In genomic region chr9:99763530-99763929, GRCm38 (mm10) we compare ENCODE assay signal across 12 mouse cellular contexts. TPM values are rescaled to one million over a fixed set of nuclear protein-coding genes. Genes with fewer than 3 reads are reported as not detected.
A peak's percentile ranks its signal among the peaks of the same experiment; 100 is the strongest.
DNase-seq lines count a peak whose midpoint lies in the region; ATAC-seq lines count a peak whose summit lies in the region.
"Had no signal": no experiment of that assay in that cellular context is flagged by ENCODE, and none has a peak within 500 bp of the region (broad histone marks: within the 10 kb centered on the region; RNA-seq: fewer than 3 reads in every experiment).

No protein-coding gene starts in this region.

- DNase-seq in hindbrain, embryonic 11.5 days (ENCODE audit: low spot score): peak; percentile 60
- no peak for DNase-seq in hindbrain, embryonic 10.5 days (ENCODE audit: low spot score)
- DNase-seq in midbrain, embryonic 14.5 days: peak; percentile 77
- DNase-seq in embryo, embryonic 11.5 days (ENCODE audit: low read depth, low spot score): peak; percentile 20
- peak; percentile 8 for DNase-seq in right cerebral cortex, postnatal 25 days
- DNase-seq in c-Kit-positive CD71-positive TER-119-positive erythroid progenitor cells, embryonic 14.5 days (ENCODE audit: low spot score): no peak

- no peak for ATAC-seq in hindbrain, embryonic 11.5 days (ENCODE audit: low FRiP score)
- ATAC-seq in midbrain, embryonic 14.5 days (ENCODE audit: low FRiP score, low TSS enrichment): no peak
- ATAC-seq in midbrain, embryonic 16.5 days: no peak
- no peak for ATAC-seq in monocyte, adult 5-6 weeks (replicated peaks; ENCODE audit: insufficient number of reproducible peaks, low FRiP score, low TSS enrichment, poor library complexity, severe bottlenecking)

- H3K9ac ChIP-seq in hindbrain, embryonic 11.5 days (ENCODE audit: low read depth, low read length): no peak overlapping the region
- no peak overlapping the region for H3K9ac ChIP-seq in midbrain, embryonic 14.5 days (replicated peaks; ENCODE audit: low read length)
- no peak overlapping the region for H3K9ac ChIP-seq in midbrain, embryonic 16.5 days (ENCODE audit: low read depth, low read length)
- H3K9ac ChIP-seq: neural tube, embryonic 13.5 days had no signal

- no peak overlapping the region for H3K4me2 ChIP-seq in hindbrain, embryonic 11.5 days (replicated peaks; ENCODE audit: low read depth, low read length)
- no peak overlapping the region for H3K4me2 ChIP-seq in midbrain, embryonic 14.5 days (ENCODE audit: low read length)
- H3K4me2 ChIP-seq in midbrain, embryonic 16.5 days (ENCODE audit: low read length): no peak overlapping the region
- H3K4me2 ChIP-seq: neural tube, embryonic 13.5 days had no signal

- no peaks in the 10 kb centered on the region for H3K9me3 ChIP-seq in hindbrain, embryonic 11.5 days (ENCODE audit: control insufficient read depth, low read length)
- no peaks in the 10 kb centered on the region for H3K9me3 ChIP-seq in hindbrain, embryonic 10.5 days
- H3K9me3 ChIP-seq in midbrain, embryonic 14.5 days (ENCODE audit: control insufficient read depth, low read length): no peaks in the 10 kb centered on the region
- no peaks in the 10 kb centered on the region for H3K9me3 ChIP-seq in midbrain, embryonic 16.5 days (replicated peaks; ENCODE audit: control insufficient read depth, low read length, poor library complexity, severe bottlenecking)
- H3K9me3 ChIP-seq: neural tube, embryonic 13.5 days had no signal

- H3K27ac ChIP-seq in hindbrain, embryonic 11.5 days (ENCODE audit: low read depth, low read length): no peak overlapping the region
- H3K27ac ChIP-seq in hindbrain, embryonic 10.5 days: no peak overlapping the region
- no peak overlapping the region for H3K27ac ChIP-seq in midbrain, embryonic 14.5 days (replicated peaks; ENCODE audit: low read depth, low read length)
- no peak overlapping the region for H3K27ac ChIP-seq in midbrain, embryonic 16.5 days (ENCODE audit: low read length)
- H3K27ac ChIP-seq: neural tube, embryonic 13.5 days had no signal

- H3K27me3 ChIP-seq in hindbrain, embryonic 11.5 days (ENCODE audit: control insufficient read depth, insufficient read depth, low read length): no peaks in the 10 kb centered on the region
- H3K27me3 ChIP-seq in hindbrain, embryonic 10.5 days (ENCODE audit: insufficient read depth, poor library complexity, severe bottlenecking): no peaks in the 10 kb centered on the region
- no peaks in the 10 kb centered on the region for H3K27me3 ChIP-seq in midbrain, embryonic 14.5 days (ENCODE audit: control insufficient read depth, insufficient read depth, low read length)
- no peaks in the 10 kb centered on the region for H3K27me3 ChIP-seq in midbrain, embryonic 16.5 days (ENCODE audit: control insufficient read depth, insufficient read depth, low read depth, low read length)
- H3K27me3 ChIP-seq: neural tube, embryonic 13.5 days had no signal

- H3K4me1 ChIP-seq in hindbrain, embryonic 11.5 days (replicated peaks; ENCODE audit: control insufficient read depth, insufficient read depth, low read length): no peaks in the 10 kb centered on the region
- H3K4me1 ChIP-seq in hindbrain, embryonic 10.5 days (replicated peaks): no peaks in the 10 kb centered on the region
- no peaks in the 10 kb centered on the region for H3K4me1 ChIP-seq in midbrain, embryonic 14.5 days (ENCODE audit: control insufficient read depth, insufficient read depth, low read length)
- H3K4me1 ChIP-seq in midbrain, embryonic 16.5 days (ENCODE audit: control insufficient read depth, insufficient read depth, low read length): no peaks in the 10 kb centered on the region
- H3K4me1 ChIP-seq: neural tube, embryonic 13.5 days had no signal

- no peaks in the 10 kb centered on the region for H3K36me3 ChIP-seq in hindbrain, embryonic 11.5 days (ENCODE audit: control insufficient read depth, insufficient read depth, low read length)
- no peaks in the 10 kb centered on the region for H3K36me3 ChIP-seq in hindbrain, embryonic 10.5 days
- no peaks in the 10 kb centered on the region for H3K36me3 ChIP-seq in midbrain, embryonic 14.5 days (ENCODE audit: control insufficient read depth, insufficient read depth, low read length)
- no peaks in the 10 kb centered on the region for H3K36me3 ChIP-seq in midbrain, embryonic 16.5 days (ENCODE audit: control insufficient read depth, insufficient read depth, low read length)
- H3K36me3 ChIP-seq: neural tube, embryonic 13.5 days had no signal

- WGBS in hindbrain, embryonic 11.5 days: 70% methylated on average over 6 of the region's 6 CpGs
- 69% methylated on average over 6 of the region's 6 CpGs for WGBS in hindbrain, embryonic 10.5 days
- 52% methylated on average over 6 of the region's 6 CpGs for WGBS in midbrain, embryonic 14.5 days
- 58% methylated on average over 6 of the region's 6 CpGs for WGBS in midbrain, embryonic 16.5 days

- H3K4me3 ChIP-seq in hindbrain, embryonic 11.5 days (ENCODE audit: low read depth, low read length): no peak overlapping the region
- no peak overlapping the region for H3K4me3 ChIP-seq in hindbrain, embryonic 10.5 days
- H3K4me3 ChIP-seq in midbrain, embryonic 14.5 days (replicated peaks; ENCODE audit: low read depth, low read length): no peak overlapping the region
- no peak overlapping the region for H3K4me3 ChIP-seq in midbrain, embryonic 16.5 days (ENCODE audit: low read depth, low read length)
- H3K4me3 ChIP-seq: neural tube, embryonic 13.5 days had no signal

RNA-seq across cellular contexts. Expression of gene Cldn18, which starts 46.5 kb away (rescaled TPM):
- polyA plus RNA-seq in hindbrain, embryonic 11.5 days (2014; fragmentation: Nextera tagmentation; extraction: Ambion mirVana): not detected in 2 replicates
- not detected in 2 replicates for polyA plus RNA-seq in hindbrain, embryonic 10.5 days (2016; fragmentation: Nextera tagmentation; extraction: Ambion mirVana)
- polyA plus RNA-seq in midbrain, embryonic 14.5 days (2014; fragmentation: Nextera tagmentation; extraction: Ambion mirVana): not detected in 2 replicates
- not detected in 2 replicates for polyA plus RNA-seq in midbrain, embryonic 16.5 days (2015; fragmentation: Nextera tagmentation; extraction: Ambion mirVana)
- total RNA-seq in monocyte, adult 5-6 weeks (2017): not detected in 3 replicates
- total RNA-seq: adrenal gland, postnatal 36 days; gastrocnemius, adult 8-10 months; left cerebral cortex, postnatal 10 days had no signal

Comparison
In these comparisons a context has a peak if more than half of its experiments do, and no peak if none do; other contexts are left out.
1. DNase-seq: peak in hindbrain, embryonic 11.5 days (single experiment), midbrain, embryonic 14.5 days (single experiment), embryo, embryonic 11.5 days (single experiment) and right cerebral cortex, postnatal 25 days (single experiment); none in hindbrain, embryonic 10.5 days (single experiment) and c-Kit-positive CD71-positive TER-119-positive erythroid progenitor cells, embryonic 14.5 days (single experiment).